Mouse (Mus musculus) heart, postnatal 10 days (tissue): ENCODE measurements at regions not wholly inside any gene's neighbourhood (a gene's known extent, or its start where the extent isn't known, plus 50 kb on each side); places are given as distances from the start of the nearest gene placed in this dataset.

Experiments used
- DNase-seq, 2 experiments: peaks; one replicate each; pipeline ENCODE4 v3.0.0; 2021
- intact Hi-C: fragments of 180-260 bp; cut with DNase I; formaldehyde crosslinking; loops from one replicate; pipeline ENCODE4 v1.15.1; 2025

DNA sequence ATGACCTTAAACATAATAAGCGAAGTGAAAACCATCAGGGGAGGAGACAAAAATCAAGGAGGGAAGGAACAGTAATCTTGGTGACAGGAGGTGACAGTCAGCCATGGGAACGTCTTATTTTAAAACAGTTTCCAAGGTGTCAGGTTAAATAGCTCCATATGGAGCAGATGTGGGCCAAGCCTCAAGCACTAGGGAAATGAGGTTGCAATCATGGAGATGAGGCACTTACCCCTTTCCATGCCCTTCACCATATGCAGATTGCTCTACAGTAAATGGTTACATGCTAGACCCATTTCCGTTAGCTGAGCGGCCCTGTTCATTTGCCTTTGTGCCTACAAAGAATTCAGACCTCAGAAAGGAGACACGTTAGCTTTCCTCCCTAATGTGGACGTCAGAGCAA, 204.8 kb upstream of the Gm6793 start:
- intact Hi-C loops, result no loop called here
- DNase-seq, result no peak

DNA sequence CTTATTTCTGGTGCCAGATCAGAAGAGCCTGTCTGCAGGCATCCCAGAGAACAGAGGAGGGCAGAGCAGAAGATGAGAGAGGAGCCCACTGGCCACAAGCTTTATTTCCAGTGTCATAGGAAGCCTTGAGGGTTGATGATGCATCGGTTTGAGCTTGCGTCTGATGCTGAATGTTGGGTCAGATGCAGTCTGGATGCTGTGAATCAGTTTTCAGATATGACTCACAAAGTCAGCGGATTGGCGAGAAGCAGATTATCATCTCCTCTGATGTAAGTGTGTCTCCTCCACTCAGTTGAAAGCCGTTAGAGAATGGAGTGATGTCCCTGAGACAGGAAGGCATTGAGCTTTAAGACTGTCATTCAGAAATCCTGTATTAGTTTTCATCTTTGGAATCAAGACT, 197.3 kb upstream of the Gm6793 start:
- intact Hi-C loops, result no loop called here
- DNase-seq, result no peak

DNA sequence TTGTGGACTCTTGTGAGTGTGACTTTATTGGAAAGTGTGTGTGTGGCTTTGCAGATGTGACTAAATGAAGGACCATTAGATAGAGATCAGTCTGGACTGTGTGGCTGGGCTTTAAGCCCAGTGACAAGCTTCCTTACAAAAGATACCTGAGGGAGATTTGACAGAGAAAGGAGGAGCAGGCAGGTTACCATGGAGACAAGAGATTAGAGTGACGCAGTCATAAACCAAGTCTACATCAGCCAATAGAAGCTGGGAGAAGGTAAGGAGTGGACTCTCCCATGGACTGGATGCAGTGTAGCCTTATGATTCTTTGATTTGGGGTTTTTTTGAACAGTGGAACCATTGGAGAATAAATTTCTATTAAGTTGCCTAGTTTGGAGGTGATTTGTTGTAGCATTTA, 181.6 kb upstream of the Gm6793 start:
- no peak for DNase-seq

DNA sequence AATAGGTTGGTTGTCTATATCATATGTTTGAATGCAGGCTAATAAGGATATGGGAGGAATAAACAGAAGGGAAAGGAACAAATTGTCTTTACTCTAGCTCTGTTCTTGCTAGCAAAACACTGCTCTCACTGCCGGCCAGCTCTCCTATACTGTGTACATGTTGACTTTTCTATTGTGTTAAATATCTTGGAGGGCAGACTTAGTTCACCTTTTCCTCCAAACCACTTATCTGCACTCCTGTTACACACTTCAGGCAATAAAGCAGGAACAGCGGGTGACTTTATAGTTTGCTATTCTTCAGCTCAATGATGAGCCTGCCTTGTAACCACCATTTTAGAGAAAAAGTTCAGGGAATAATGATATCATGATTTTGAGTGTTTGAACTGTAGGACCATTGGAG, 181.0 kb upstream of the Gm6793 start:
- intact Hi-C loops, result no loop called here
- DNase-seq, result no peak

More for the DNA sequence above, 181.6 kb upstream of the Gm6793 start:
- intact Hi-C loops, result no loop called here

DNA sequence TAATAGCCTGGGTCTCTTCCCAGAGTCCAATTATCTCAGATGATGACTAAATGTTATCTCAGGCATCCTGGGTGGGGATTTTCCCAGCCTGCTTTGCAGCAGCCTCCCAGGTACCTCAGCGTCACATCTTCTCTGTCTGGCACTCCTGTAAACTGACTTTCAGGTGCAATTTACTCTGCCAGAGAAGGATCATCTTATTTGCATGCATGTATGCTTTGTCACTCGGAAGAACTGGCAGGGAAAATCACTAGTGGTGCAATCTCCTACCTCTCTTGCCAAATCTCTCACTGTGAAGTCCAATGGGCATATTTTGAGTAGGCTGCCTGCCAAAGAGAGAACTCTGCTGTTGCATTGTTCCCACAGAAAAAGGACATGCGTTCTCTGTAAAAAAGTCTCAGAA, 177.0 kb upstream of the Gm6793 start:
- no peak for DNase-seq
- intact Hi-C loops, result no loop called here

DNA sequence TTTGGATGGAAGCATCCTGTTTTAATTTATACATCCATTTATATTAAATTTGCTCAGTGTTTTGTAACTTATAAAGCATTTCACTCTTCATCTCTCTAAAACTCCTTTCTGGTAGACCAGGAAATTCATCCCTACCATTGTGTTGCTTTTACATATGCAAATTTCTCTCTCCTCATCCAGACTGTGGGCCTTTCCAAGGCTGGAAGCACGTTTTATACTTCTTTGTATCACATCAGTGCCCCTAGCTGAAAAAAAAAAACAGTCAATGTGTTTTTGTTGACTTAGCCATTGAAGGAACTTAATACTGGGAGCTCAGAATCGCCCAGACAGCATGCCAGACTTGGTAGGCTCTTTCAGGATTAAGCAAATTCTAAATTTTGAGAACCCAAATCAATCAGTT, 174.9 kb upstream of the Gm6793 start:
- no peak for DNase-seq
- intact Hi-C loops, result no loop called here

DNA sequence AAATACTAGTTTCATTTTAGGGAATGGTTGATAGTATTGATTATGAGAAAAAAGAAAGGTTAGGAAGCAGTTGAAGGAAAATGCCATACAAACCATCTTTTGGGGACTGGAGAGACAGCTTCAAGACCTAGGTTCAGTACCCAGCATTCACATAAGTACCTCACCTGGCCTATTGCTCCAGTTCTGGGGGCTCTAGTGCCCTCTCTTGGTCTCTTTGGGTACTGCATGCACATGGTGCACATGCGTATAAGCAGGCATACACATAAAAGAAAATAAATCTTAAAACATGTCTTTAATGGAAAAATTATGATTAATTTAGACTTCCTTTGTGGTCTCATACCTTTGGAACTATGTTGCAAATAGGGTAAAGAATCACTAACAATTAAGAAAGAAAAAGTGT, 155.3 kb upstream of the Gm6793 start:
- intact Hi-C loops, result no loop called here
- no peak for DNase-seq

DNA sequence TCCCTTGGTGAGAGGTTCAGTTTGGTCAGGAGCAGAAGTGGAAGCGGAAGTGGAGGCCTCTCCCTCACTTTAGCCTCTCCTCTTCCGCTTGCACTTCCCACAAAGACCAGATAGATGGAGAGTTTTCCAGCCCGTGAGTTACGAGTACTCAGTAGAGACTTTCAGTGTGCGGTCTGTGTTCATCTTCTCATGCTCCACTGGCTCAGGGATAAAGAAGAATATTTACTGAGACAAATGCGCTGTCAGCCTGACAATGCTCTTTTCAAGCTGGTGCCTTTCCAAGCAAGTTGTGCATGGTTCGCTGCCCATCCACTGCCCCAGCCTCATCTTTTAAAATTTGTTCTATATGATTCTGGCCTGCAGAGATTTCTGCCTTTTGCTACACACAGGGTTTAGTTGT, 141.8 kb upstream of the Gm6793 start:
- intact Hi-C loops, result no loop called here
- no peak for DNase-seq

DNA sequence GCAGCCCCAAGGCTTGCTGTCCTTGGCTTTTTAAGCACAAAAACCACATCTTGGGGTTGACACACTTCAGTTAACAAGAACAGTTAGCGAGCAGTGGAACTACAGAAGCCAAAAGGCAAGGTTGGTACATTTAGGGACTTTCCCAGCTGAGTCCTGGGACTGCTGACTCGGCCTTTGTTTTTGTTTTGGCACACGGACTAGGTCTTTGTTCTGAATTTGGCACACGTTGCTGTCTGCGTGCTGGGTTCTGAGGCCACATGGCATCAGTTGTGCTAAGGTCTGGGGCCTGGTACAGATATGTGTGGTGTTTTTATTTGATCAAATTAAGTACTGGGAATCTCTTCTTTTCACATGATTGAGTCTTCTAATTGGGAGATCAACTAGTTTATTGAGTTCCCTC, 124.1 kb upstream of the Gm6793 start:
- intact Hi-C loops, result no loop called here
- no peak for DNase-seq

DNA sequence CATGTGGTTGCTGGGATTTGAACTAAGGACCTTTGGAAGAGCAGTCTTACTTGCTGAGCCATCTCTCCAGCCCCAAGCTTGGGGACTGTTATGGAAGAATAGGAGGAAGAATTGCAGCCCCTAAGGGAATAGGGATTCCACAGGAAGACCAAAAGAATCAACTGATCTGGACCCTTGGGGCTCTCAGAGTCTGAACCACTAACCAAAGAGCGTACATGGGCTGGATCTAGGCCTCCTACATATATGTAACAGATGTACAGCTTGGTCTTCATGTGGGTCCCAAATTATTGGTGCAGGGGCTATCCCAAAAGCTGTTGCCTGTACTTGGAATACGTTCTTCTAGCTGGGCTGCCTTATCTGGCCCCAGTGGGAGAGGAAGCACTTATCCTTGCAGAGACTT, 115.4 kb upstream of the Gm6793 start:
- intact Hi-C loops, result no loop called here
- DNase-seq, result no peak

DNA sequence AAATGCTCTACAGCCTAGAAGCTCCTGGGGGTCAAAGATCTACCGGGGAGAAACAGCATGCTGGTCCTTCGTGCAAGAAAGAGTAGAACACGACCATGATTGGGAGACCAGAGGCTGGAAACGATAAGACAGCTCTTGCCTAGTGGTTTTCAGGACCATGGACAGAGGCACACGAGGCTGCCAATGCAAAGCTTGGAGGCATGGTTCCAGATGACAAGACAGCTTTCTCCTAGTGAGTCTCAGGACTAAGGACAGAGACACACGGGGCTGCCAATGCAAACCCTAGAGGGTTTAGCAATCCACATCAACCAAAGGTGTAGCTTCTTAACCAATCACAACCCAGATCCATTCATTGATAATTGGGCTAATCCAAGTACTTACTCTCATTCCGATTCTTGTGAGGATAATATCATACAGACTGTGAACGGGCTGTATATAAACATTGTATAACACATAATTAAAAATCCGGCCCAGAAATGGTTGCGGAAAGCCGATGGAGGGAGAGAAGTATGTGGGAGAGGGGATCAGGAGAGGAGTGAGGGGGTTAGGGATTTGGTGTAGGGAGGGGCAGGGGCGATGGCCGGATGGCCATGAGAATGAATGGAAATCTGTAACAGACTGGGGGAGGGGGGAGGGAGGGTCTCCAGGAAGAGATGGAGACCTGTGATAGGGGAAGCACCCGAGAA, 114.1 kb upstream of the Gm6793 start:
- DNase-seq, result peak; percentile 70 to 77
- intact Hi-C loops, result no loop called here

DNA sequence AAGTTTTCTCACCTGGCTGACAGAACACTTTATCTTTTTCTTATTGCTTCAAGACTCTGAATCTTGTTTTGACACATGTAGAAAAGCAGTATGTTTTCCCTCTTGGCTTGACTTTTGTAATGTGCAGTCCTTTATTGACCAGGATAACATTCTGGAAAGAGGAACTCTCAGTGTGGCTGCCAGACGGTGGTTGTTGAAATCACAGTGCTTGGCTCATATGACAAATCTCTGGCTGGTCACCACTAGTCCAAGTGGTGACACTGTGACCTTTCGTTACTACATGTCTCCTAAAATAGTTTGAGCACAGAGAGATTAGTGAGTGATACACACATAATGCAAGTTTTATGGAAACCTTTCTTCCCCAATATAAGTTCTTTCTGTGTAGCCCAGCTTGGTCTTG, 97.1 kb upstream of the Gm6793 start:
- intact Hi-C loops, result no loop called here
- DNase-seq, result peak; percentile 23 to 34

DNA sequence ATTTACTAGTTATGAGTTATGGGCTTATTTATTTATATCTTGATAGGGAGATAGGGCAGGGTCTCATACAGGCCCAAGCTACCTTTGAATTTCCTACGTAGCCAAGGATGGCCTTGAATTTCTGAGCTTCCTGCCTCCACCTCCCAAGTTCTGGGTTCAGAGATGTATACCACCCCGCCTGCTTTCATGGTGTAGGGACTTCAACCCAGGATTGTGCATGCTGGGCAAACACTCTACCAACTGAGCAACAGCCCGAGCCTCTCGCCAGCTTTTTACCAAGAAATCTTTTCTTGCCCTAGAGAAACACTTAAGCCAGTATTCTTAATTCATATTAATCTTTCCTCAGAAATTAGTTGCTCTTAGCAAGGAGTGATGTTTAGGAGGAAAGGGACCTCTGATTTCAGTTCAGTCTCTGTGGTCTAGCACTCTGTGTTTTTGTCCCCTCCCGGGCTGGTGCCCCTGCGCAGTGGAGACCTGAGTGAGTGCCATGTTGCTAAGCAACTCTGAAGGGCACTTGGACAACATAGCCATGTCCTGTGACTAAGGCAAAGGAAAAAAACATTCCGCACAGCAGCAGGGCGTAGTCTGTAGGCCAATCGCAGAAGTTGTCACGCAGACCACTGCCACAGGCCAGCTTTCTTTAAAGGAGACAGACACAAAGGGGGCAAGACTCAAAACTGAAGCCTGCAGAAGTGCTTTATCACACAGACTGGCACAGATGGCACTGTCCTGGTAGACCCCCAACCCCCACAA, 83.2 kb upstream of the Gm6793 start:
- DNase-seq, result peak; percentile 79 to 80

DNA sequence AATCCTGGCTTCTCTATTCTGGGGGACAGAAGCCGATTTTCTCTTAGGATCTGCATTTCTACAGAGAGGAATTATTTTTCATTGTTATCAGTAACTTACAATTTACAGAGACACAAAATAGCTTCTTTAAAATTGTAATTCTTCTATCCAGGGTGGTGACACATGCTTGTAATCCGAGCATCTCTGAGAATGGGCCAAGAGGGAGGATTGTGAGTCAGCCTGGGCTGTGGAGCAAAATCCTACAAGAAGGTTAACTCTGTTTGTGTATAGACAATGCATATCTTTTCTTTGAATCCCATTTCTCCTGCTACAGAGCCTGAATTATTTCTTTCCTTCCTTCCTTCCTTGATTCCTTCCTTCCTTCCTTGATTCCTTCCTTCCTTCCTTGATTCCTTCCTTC, 80.0 kb upstream of the Gm6793 start:
- intact Hi-C loops, result no loop called here
- DNase-seq, result no peak

More for the DNA sequence above, 83.2 kb upstream of the Gm6793 start:
- intact Hi-C loops, result no loop called here

DNA sequence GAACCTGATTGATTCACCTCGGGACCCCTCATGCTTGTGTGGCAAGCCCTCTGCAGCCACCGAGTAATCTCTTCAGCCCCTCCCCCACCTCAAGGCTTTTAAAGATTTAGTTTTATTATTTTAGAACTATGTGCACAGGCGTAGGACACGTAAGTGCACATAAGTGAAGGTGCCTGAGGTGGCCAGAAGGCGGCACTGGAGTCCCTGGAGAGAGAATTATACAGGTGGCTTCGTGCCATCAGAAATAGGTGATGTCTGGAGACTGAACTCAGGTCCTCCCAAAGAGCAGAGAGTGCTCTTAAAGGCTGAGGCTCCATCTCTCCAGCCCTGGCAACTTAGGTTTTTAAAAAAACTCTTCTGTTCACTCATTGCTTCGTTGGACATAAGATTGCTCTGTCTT, 78.7 kb upstream of the Gm6793 start:
- intact Hi-C loops, result no loop called here
- DNase-seq, result peak in 1 of 2 experiments; percentile 5

DNA sequence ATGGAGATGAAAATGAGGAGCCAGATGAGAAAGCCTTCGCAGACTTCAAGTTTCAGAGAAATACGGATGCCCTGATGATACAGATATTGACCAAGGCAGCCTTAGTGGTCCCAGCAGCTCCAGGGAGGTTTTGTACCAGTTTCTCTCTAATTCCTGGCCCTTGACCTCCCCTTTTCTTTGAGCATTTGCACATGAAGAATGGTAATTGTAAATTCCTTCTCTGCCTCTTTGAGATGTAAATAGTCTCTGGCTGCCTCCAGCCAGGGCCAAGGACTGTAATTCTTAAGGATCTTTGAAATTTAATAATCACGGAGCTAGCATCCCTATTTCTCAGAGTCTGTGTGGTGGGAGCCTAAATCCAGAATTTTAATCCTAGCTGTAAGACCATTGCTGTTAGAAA, 78.0 kb upstream of the Gm6793 start:
- intact Hi-C loops, result no loop called here

DNA sequence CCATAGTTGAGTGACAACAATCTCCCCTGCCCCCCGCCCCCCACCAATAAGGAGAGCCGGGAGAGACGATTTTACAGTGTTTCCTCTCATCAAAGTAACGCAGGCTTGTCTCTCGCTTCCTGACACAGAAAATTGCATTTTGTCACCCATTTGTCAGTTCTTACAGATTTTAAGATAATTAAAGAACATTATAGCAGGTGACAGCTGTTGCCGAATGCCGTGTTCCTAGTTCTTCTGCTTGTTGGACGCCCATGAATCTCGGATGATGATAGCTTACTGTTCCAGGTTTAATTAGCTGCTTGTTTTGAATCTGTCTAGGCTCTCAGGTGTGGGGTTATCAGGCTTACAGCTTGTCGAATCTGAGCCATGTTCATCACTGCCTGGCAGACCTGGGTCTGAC, 63.8 kb upstream of the Gm6793 start:
- no peak for DNase-seq
- intact Hi-C loops, result no loop called here

More for the DNA sequence above, 78.0 kb upstream of the Gm6793 start:
- DNase-seq, result no peak

DNA sequence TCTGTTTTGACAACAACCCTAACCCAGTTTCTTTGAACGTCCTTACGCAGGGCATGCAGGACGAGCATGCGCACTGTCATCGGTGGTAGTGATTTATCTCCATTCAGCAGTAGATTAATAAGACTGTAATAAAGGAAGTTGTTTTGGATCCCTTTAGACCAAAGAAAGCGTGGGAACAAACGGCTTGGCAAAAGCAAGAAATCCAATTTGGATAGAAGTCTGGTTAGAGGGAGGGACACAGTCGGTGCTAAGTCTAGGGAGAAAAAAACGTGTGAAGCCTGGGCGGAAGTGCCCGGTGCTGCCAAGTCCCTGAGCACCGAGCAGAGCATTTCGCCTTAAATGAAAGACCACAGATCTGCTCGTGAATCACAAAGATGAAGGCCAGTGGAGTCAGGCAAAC, 57.4 kb upstream of the Gm6793 start:
- no peak for DNase-seq
- intact Hi-C loops, result no loop called here

DNA sequence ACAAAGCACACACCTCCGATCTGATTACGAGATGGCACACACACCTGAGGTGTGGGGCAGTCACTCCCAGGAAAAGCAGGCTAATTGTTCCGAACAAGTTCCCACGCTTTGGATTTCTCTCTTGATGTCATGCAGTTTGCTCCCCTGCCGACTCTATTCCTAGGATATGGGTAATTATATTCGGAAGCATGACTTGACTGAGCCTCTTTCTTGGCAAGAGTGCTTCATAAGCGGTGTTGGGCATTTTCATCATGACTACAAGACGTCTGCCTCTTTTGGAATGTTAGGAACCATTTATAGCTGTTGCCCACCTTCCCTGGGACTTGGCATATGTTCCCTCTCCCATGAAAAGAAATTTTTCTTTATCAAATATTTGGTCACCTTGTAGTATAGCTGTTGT, 55.4 kb upstream of the Gm6793 start:
- intact Hi-C loops, result no loop called here
- no peak for DNase-seq
